Mouse (Mus musculus): ENCODE results near the gene Fabp3. TPM values are rescaled to one million over a fixed set of nuclear protein-coding genes. Genes with fewer than 3 reads are reported as not detected.
A peak's percentile ranks its signal among the peaks of the same experiment; 100 is the strongest.

The Fabp3 gene
- polyA plus RNA-seq (2012; rRNA removed) (0.15 and 0.61 TPM in 2 replicates), polyA plus RNA-seq (2014; fragmentation: Nextera tagmentation; extraction: Ambion mirVana) (0.22 and 0.29 TPM in 2 replicates)

DNA sequence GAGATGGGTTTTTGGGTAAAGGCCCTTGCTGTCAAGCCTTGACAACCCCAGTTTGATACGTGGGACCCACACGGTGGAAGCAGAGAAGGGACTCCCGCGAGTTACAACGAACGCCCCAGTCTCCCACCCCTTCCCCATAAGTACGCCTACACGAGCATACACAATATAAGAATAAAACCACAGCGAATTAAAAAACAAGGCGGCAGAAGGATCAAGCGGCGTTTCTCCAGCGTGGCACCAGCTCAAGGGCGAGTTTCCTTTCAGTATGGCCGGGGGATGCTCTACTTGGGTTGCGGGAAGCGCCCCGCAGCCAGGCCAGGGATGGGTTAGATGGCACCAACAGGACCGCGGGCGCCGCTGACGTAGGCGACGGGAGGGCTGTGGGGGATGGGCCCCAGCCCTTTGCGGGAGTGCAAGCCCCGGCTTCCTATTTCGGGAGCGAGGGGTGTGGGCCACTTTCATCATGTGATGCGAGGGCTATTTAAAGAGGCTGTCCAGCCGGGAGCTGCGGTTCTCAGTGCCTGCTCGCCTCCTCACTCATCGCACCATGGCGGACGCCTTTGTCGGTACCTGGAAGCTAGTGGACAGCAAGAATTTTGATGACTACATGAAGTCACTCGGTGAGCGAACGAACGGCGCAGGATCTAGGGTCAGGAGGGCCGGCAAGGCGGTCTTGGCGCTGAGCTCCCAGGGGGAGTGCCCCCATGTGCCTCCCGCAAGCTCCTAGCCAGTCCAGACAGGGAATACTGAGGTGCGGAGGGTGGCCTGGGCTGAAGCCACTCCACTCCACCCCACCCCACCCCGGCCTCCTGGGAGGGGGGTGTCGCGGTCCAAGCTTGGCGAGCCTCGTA is at the start of gene Fabp3, which contains the start of gene Gm10570:
TSS of gene Fabp3 (plus strand) at position 365 of the 851 bp plus-strand sequence.
TSS of gene Gm10570 (minus strand) at position 444 of the 851 bp plus-strand sequence.
- no peak within 1 kb of the TSS for H3K27ac ChIP-seq
- no peaks in the 10 kb centered on the region for H3K36me3 ChIP-seq (replicated peaks; ENCODE audit: control insufficient read depth, insufficient read depth, low read depth)
- H3K4me3 ChIP-seq (ENCODE audit: insufficient read depth in 1 of 2, low read depth in 2 of 2, low read length in 2 of 2), result peak within 1 kb of the TSS; percentile 20 to 51
- under 1% methylated on average over 52 of the region's 52 CpGs for WGBS (ENCODE audit: insufficient replicate concordance)
- peak within 1 kb of the TSS; percentile 24; the same call in 1 of the 2 replicates for H3K9ac ChIP-seq (replicated peaks)
- peak within 1 kb of the TSS; percentile 75 for H3K4me2 ChIP-seq (ENCODE audit: low read depth)
- DNase-seq (ENCODE audit: low read depth in 3 of 3, low spot score in 3 of 3), result no peak
- no peak for TF ChIP-seq EP300 (IDR thresholded peaks at IDR 0.05; ENCODE audit: low read depth)
- no peak for TF ChIP-seq CTCF (IDR thresholded peaks at IDR 0.05; ENCODE audit: low read depth)
- peaks cover 52% of the 10 kb centered on the region for H3K27me3 ChIP-seq (ENCODE audit: control insufficient read depth, insufficient read depth, low read length)
- ATAC-seq (ENCODE audit: insufficient read depth), result no peak
- H3K4me1 ChIP-seq (replicated peaks; ENCODE audit: control insufficient read depth in 2 of 2, insufficient read depth in 2 of 2, low read length in 1 of 2), result peaks cover 0 to 9% of the 10 kb centered on the region in 2 experiments; a peak in 2 of 4 replicates
- H3K9me3 ChIP-seq (ENCODE audit: control insufficient read depth, low read length), result no peaks in the 10 kb centered on the region

DNA sequence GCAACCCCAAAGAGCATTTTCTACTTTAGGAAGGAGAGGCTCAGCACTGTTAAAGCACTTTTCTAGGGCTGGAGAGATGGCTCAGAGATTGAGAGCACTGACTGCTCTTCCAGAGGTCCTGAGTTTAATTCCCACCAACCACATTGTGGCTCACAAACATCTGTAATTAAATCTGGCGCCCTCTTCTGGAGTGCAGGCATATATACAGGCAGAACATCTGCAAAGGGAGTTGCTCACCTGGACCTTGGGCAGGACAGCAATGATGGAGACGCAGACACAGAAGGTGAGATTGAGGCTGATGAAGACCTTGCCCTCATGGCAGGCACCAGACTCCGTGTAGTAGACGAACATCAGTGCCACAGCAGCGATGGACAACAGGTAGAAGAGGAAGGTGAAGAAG is 48.0 kb upstream of the Fabp3 start:
- no peak for ATAC-seq (ENCODE audit: insufficient read depth)
- no peak for DNase-seq (ENCODE audit: low read depth in 3 of 3, low spot score in 3 of 3)
- WGBS (ENCODE audit: insufficient replicate concordance), result 18% methylated on average over 5 of the region's 5 CpGs

DNA sequence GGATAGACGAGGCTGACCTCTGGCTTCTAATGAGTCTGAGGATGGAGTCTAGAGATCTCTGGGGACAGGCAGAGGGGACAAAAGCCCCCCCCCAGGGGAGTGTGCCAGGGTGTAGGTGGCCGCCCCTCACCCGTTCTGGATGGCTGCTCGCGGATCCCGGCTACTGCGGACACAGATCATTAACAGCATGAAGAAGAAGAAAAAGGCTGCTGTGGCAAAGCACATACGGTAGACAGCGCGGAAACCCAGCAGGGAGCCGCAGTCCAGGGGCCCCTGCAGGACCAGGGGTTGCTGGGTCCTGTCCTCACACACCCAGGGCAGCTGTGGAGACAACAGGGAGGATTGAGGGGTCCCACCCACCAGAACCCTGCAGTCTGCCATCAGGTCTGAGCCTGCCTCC is 44.3 kb upstream of the Fabp3 start:
- 32% methylated on average over 11 of the region's 11 CpGs for WGBS (ENCODE audit: insufficient replicate concordance)
- Histone ChIP-seq H3K27ac (no peak overlapping the region), H3K9ac (replicated peaks) (no peak overlapping the region), H3K9me3 (ENCODE audit: control insufficient read depth, low read length) (no peaks in the 10 kb centered on the region), H3K36me3 (replicated peaks; ENCODE audit: control insufficient read depth, insufficient read depth, low read depth) (no peaks in the 10 kb centered on the region), H3K4me2 (ENCODE audit: low read depth) (no peak overlapping the region), H3K4me1 (replicated peaks; ENCODE audit: control insufficient read depth in 2 of 2, insufficient read depth in 2 of 2, low read length in 1 of 2) (peaks cover 0 to 15% of the 10 kb centered on the region in 2 experiments; a peak in 3 of 4 replicates), H3K4me3 (ENCODE audit: insufficient read depth in 1 of 2, low read depth in 2 of 2, low read length in 2 of 2) (no peak overlapping the region), H3K27me3 (ENCODE audit: control insufficient read depth, insufficient read depth, low read length) (peaks cover 8% of the 10 kb centered on the region)
- ATAC-seq (ENCODE audit: insufficient read depth), result no peak
- no peak for DNase-seq (ENCODE audit: low read depth in 3 of 3, low spot score in 3 of 3)
- no peak for TF ChIP-seq EP300 (IDR thresholded peaks at IDR 0.05; ENCODE audit: low read depth)
- TF ChIP-seq CTCF (IDR thresholded peaks at IDR 0.05; ENCODE audit: low read depth), result no peak

More for the DNA sequence above, 48.0 kb upstream of the Fabp3 start:
- Histone ChIP-seq H3K27me3 (ENCODE audit: control insufficient read depth, insufficient read depth, low read length) (peaks cover 8% of the 10 kb centered on the region), H3K4me3 (ENCODE audit: insufficient read depth in 1 of 2, low read depth in 2 of 2, low read length in 2 of 2) (no peak overlapping the region), H3K9me3 (ENCODE audit: control insufficient read depth, low read length) (no peaks in the 10 kb centered on the region), H3K36me3 (replicated peaks; ENCODE audit: control insufficient read depth, insufficient read depth, low read depth) (no peaks in the 10 kb centered on the region), H3K4me1 (replicated peaks; ENCODE audit: control insufficient read depth in 2 of 2, insufficient read depth in 2 of 2, low read length in 1 of 2) (no peaks in the 10 kb centered on the region), H3K27ac (no peak overlapping the region), H3K4me2 (ENCODE audit: low read depth) (no peak overlapping the region), H3K9ac (replicated peaks) (no peak overlapping the region)
- TF ChIP-seq CTCF (IDR thresholded peaks at IDR 0.05; ENCODE audit: low read depth), result peak; percentile 74
- no peak for TF ChIP-seq EP300 (IDR thresholded peaks at IDR 0.05; ENCODE audit: low read depth)

DNA sequence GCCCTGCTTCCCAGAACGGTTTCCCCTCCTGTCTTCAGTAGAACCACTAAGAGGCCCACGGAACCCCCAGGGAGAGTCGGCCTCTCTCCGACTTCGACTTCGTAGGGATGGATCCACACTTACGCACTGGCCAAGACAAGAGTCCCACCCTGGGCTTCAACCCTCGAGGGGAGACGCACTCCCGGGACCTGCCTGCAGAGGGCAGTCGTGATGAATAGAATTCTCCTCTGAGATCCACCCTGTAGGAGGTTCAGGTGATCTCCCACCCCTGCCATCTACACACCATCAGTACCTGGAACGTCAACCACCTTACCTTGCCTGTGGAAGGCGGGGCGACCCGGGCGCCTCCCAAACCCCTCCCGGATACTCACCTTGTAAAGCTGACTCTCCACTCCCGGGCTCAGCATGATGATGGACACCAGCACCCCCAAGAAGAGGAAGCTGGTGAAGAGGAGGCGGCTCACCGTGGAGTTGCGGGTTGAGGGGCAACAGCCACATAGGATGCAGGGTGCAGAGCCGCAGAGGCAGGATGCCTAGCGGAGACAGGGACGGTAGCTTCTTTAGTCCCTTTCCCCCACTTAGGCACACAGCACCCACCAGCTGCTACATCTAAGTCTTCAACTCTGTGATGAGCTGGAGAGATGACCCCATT is 43.6 kb upstream of the Fabp3 start:
- WGBS (ENCODE audit: insufficient replicate concordance), result 8% methylated on average over 24 of the region's 24 CpGs
- ATAC-seq (ENCODE audit: insufficient read depth) (peak; percentile 46; the same call in 1 of the 2 replicates), DNase-seq (ENCODE audit: low read depth in 3 of 3, low spot score in 3 of 3) (no peak)
- H3K4me2 ChIP-seq (ENCODE audit: low read depth), result no peak overlapping the region
- TF ChIP-seq EP300 (IDR thresholded peaks at IDR 0.05; ENCODE audit: low read depth) (no peak), CTCF (IDR thresholded peaks at IDR 0.05; ENCODE audit: low read depth) (peak; percentile 88)
- H3K4me1 ChIP-seq (replicated peaks; ENCODE audit: control insufficient read depth in 2 of 2, insufficient read depth in 2 of 2, low read length in 1 of 2), result peaks cover 0 to 15% of the 10 kb centered on the region in 2 experiments; a peak in 3 of 4 replicates
- no peaks in the 10 kb centered on the region for H3K9me3 ChIP-seq (ENCODE audit: control insufficient read depth, low read length)
- no peak overlapping the region for H3K27ac ChIP-seq
- no peak overlapping the region for H3K4me3 ChIP-seq (ENCODE audit: insufficient read depth in 1 of 2, low read depth in 2 of 2, low read length in 2 of 2)
- no peak overlapping the region for H3K9ac ChIP-seq (replicated peaks)
- peaks cover 8% of the 10 kb centered on the region for H3K27me3 ChIP-seq (ENCODE audit: control insufficient read depth, insufficient read depth, low read length)
- H3K36me3 ChIP-seq (replicated peaks; ENCODE audit: control insufficient read depth, insufficient read depth, low read depth), result no peaks in the 10 kb centered on the region
